Mouse (Mus musculus): ENCODE results near the gene Gm21616.
"Not testable (repeated sequence)": the region's sequence is repeated elsewhere in the genome, so short reads cannot be mapped to it uniquely, and the experiment has no call there.

Gm21616 gene

GRCm38 (mm10) chrX:125435242-125435641 lies at the start of gene Gm21616:
Gm21616 (plus strand) TSS chrX:125435542.
- DNase-seq: not testable (repeated sequence)

All from thymus, adult 18-20 months (tissue).